Mouse (Mus musculus) heart, embryonic 10.5 days (tissue): ENCODE data around the gene Epn2. TPM values are rescaled to one million over a fixed set of nuclear protein-coding genes. Genes with fewer than 3 reads are reported as not detected.
A peak's percentile ranks its signal among the peaks of the same experiment; 100 is the strongest.

ENCODE experiments used
- DNase-seq: peaks from one replicate; pipeline ENCODE4 v3.0.0-alpha.2; 2017; ENCODE audit warnings: low spot score
- H3K27ac ChIP-seq: fragments of 300-500 bp; sonication (generic); 2 replicates; pipeline ENCODE4 v1.5.1; 2016; ENCODE audit warnings: mild to moderate bottlenecking
- H3K27me3 ChIP-seq: fragments of 300-500 bp; sonication (generic); 2 replicates; pipeline ENCODE4 v1.6.1; 2016; ENCODE audit warnings: mild to moderate bottlenecking; ENCODE audit not compliant: poor library complexity, insufficient read depth, severe bottlenecking
- H3K36me3 ChIP-seq: fragments of 300-500 bp; sonication (generic); 2 replicates; pipeline ENCODE4 v1.6.1; 2016; ENCODE audit warnings: mild to moderate bottlenecking, moderate library complexity
- H3K4me1 ChIP-seq: fragments of 300-500 bp; sonication (generic); 2 replicates; pipeline ENCODE4 v1.6.1; 2016; ENCODE audit warnings: mild to moderate bottlenecking
- H3K4me3 ChIP-seq: fragments of 300-500 bp; sonication (generic); 2 replicates; pipeline ENCODE4 v1.5.1; 2016; ENCODE audit warnings: mild to moderate bottlenecking, moderate library complexity
- H3K9me3 ChIP-seq: fragments of 300-500 bp; sonication (generic); 2 replicates; pipeline ENCODE4 v1.6.1; 2016; ENCODE audit warnings: mild to moderate bottlenecking, moderate library complexity
- WGBS: fragments of 180-500 bp; shearing (Covaris S2); methylation state at CpG from one replicate; pipeline ENCODE4 v1.1.7; 2016; 5-methylcytosine and 5-hydroxymethylcytosine counted together
- polyA plus RNA-seq: library from polyadenylated mRNA; unstranded; fragments of >200 nt; fragmentation: Nextera tagmentation; extraction: Ambion mirVana; gene quantifications from 2 replicates; pipeline ENCODE4 v1.2.1, GENCODE M21; 2016

Gene Epn2
- polyA plus RNA-seq, 1 experiment from 2014 or later: 22.9 TPM

DNA sequence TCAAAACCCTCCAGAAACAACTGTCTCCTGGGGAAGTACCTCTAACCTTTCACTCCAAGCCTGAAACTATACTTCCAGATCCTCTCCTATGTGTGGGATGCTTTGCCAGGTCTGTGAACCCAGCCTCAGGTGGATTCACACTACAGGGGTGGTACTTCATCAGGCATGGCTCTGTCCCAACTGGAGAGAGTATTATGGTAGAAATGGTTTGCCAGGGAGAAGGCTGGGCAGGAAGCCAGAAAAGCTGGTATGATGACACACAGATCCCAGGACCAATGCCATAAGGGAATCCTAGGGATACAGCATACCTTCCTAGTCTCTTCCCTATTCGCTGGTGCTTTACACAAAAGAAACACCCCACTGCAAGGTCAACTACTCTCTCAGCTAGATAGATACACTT lies 52.6 kb downstream of the Epn2 start:
- Histone ChIP-seq H3K4me1 (peaks cover 7% of the 10 kb centered on the region; the same call in 1 of the 2 replicates), H3K4me3 (no peak overlapping the region), H3K9me3 (no peaks in the 10 kb centered on the region), H3K27ac (no peak overlapping the region), H3K27me3 (no peaks in the 10 kb centered on the region), H3K36me3 (peaks cover 34% of the 10 kb centered on the region; the same call in 1 of the 2 replicates)
- no peak for DNase-seq
- 93% methylated on average over 1 of the region's 1 CpGs for WGBS

DNA sequence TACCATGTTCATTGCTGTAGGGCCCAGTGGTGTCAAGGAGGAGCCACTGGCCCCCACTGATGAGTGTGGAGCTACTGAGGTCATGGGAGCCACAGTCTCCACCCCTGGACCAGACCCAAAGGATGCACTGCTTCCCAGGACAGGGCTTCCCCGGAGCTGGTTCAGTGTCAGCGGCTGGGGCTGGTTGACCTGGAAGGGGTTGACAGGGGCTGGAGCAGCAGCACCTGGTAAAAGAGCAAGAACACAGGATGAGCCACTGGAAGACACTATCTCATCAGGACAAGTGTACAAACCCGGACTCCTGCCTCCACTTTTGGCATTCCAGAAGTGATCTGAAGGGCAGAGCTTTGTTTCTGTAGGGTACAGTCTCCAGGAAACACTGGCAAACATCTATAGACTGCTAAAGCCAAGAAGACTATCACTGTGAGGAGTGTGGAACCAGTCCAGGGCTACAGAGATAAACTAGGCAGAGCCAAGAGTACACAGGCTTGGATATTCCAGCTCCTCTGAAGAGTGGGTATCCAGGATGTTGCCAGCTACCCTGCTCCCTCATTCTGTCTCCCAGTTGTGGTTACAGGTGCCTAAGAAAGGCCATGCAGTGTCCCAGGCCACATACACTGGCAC lies 59.9 kb downstream of the Epn2 start:
- DNase-seq: no peak
- peak overlapping the region; percentile 49 for H3K27ac ChIP-seq
- H3K27me3 ChIP-seq: no peaks in the 10 kb centered on the region
- H3K4me1 ChIP-seq: peaks cover 30% of the 10 kb centered on the region
- 81% methylated on average over 3 of the region's 3 CpGs for WGBS
- H3K9me3 ChIP-seq: no peaks in the 10 kb centered on the region
- H3K4me3 ChIP-seq: no peak overlapping the region
- peaks cover 63% of the 10 kb centered on the region for H3K36me3 ChIP-seq

DNA sequence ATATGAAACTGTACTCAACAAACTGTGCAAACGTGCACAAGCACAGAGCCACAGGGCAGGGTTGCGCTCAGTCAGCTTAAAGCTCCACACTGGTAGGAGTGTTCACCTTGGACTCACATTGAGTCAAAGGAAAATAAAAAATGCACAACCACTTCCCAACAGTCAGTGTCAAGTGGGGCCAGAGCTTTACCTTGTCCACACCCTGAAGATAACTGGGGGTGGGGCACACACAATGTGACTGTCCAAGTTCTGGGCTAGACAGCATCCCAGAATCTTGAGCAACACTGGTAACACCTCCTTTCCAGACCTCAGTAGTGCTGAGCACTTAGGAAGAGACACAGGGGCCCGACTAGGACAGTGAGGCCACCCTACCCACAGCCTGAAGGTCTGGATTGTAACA lies 60.6 kb downstream of the Epn2 start:
- no peaks in the 10 kb centered on the region for H3K9me3 ChIP-seq
- peak overlapping the region; percentile 49; the same call in 1 of the 2 replicates for H3K27ac ChIP-seq
- H3K4me1 ChIP-seq: peaks cover 30% of the 10 kb centered on the region
- H3K27me3 ChIP-seq: no peaks in the 10 kb centered on the region
- no peak overlapping the region for H3K4me3 ChIP-seq
- DNase-seq: no peak
- 65% methylated on average over 3 of the region's 3 CpGs for WGBS
- H3K36me3 ChIP-seq: peaks cover 63% of the 10 kb centered on the region

DNA sequence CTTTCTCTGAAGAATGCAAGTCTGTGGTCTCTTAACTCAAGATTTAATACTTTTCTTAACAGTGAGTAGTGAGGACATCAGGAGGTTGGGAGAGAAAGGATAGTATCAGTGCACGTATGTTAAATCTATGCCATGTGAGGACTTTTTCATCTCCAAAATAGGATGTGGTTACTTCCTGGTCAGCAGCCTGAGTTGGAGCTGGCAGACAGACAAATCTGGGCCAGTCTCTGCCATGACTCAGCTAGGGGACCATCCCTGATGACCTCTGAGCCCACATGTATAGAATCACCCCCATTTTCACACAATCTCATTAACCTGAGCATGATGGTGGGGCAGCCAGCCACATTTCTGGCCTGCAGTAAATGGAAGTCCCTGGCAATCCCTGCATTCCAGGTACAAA lies 61.5 kb downstream of the Epn2 start:
- Histone ChIP-seq H3K4me3 (no peak overlapping the region), H3K9me3 (no peaks in the 10 kb centered on the region), H3K4me1 (peaks cover 30% of the 10 kb centered on the region), H3K27ac (no peak overlapping the region), H3K36me3 (peaks cover 67% of the 10 kb centered on the region), H3K27me3 (no peaks in the 10 kb centered on the region)
- 80% methylated on average over 1 of the region's 1 CpGs for WGBS
- DNase-seq: no peak

DNA sequence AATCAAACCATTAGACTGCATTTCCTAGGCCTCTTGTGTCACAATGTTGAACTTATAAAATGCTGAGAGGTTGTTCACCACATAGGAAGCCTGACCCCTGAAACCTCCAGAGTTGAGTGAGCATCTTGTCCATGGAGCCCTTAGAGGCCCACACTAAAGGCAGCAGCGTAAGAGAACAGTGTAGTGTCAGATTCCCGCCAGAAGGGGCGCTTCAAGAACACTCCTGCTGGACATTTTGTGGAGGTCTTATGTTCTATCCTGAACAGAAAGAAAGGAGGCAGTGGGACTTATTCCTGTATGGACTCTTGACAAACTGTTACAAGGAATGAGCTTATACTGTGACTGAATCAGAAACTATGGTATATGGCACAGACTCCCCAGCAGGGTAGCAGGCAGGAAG lies 64.5 kb downstream of the Epn2 start:
- Histone ChIP-seq H3K27me3 (no peaks in the 10 kb centered on the region), H3K36me3 (peaks cover 50% of the 10 kb centered on the region), H3K27ac (no peak overlapping the region), H3K9me3 (no peaks in the 10 kb centered on the region), H3K4me3 (no peak overlapping the region), H3K4me1 (peaks cover 29% of the 10 kb centered on the region)
- DNase-seq: no peak
- WGBS: 34% methylated on average over 3 of the region's 3 CpGs

DNA sequence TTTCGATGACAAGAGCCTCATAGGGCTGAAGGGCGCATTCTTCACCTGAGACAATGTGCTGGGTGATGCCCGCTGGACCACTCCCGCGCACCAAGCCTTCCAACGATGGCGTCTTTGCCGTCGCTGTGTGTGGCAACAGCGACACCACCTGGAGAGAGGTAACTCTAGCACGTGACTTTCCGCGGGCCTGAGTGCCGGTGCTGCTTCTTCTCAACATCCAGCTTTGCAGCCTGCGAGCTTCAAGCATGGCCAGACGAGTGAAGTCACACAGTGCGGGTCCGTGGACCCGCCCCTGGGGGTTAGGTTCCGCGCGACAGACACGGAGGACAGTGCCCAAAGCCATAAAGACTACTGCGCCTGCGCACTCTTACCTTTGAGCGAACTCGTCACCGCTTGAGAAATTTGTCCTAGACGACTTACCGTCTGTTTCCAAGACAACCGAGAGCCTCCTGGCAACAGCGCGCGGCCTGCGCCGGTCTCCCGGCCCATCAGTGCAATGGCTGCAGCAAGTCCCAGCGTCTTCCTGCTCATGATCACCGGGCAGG lies 74.7 kb downstream of the Epn2 start, which contains the start of gene B9d1:
Gene B9d1 (plus strand): TSS at position 432 of the 545 bp plus-strand sequence.
- no peaks in the 10 kb centered on the region for H3K9me3 ChIP-seq
- peaks cover 9% of the 10 kb centered on the region; the same call in 1 of the 2 replicates for H3K4me1 ChIP-seq
- peak within 1 kb of the TSS; percentile 70 for H3K4me3 ChIP-seq
- under 1% methylated on average over 39 of the region's 39 CpGs for WGBS
- peak within 1 kb of the TSS; percentile 94 for H3K27ac ChIP-seq
- no peaks in the 10 kb centered on the region for H3K27me3 ChIP-seq
- H3K36me3 ChIP-seq: 0 out of 2 replicates have a peak, but pooled peaks cover 5% of the 10 kb centered on the region
- DNase-seq: peak; percentile 96

DNA sequence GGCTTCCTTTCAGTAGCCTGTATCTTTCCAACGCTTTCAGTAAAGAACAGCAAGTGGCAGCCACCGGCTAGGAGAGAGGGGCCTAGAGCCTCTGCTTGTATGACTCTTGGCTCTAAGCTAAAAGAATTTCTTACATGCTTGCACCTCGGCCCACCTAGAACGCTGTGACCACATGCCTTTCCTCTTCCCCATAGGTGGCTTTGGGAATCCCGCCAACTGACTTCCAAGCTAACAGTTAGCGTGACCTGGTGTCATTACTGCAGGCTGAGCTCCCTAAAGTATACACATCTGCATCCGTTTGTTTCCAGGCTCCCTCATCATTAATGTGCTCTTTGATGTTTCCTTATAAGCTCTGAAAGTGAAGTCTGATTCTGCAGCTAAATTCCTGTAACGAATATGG lies 75.6 kb downstream of the Epn2 start:
- no peak overlapping the region for H3K27ac ChIP-seq
- no peak for DNase-seq

DNA sequence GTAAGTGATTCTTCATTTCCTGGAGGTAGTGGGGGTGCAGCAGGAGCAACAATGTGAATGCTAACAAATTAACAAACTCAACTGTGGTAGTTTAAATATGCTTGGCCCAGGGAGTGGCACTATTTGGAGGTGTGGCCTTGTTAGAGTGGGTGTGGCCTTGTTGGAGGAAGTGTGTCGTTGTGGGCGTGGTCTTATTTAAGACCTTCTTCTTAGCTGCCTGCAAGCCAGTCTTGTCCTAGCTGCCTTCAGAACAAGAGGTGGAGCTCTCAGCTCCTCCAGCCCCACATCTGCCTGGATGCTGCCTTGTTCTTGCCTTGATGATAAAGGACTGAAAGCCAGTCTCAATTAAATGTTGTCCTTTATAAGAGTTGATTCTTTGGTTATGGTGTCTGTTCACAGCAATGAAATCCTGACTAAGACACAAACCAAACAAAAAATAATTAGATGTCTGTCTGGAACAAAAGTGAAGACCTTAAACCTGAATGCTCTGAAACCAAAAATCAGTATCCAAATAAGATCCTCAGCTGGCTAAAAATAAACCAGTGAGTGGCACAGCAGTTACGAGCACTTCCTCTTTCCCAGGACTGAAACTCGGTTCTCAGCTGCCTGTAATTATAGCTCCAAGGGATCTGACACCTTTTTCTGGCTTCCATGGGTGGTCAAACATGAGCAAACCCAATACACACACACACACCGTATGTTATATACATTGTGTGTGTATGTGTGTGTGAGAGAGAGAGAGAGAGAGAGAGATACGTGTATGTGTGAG lies 80.6 kb downstream of the Epn2 start:
- H3K27ac ChIP-seq: peak overlapping the region; percentile 49; the same call in 1 of the 2 replicates
- WGBS: 62% methylated on average over 6 of the region's 6 CpGs

More for the DNA sequence above, 75.6 kb downstream of the Epn2 start:
- no peaks in the 10 kb centered on the region for H3K27me3 ChIP-seq
- no peaks in the 10 kb centered on the region for H3K9me3 ChIP-seq
- 77% methylated on average over 8 of the region's 8 CpGs for WGBS
- H3K36me3 ChIP-seq: no peaks in the 10 kb centered on the region
- H3K4me1 ChIP-seq: peaks cover 17% of the 10 kb centered on the region
- H3K4me3 ChIP-seq: no peak overlapping the region

DNA sequence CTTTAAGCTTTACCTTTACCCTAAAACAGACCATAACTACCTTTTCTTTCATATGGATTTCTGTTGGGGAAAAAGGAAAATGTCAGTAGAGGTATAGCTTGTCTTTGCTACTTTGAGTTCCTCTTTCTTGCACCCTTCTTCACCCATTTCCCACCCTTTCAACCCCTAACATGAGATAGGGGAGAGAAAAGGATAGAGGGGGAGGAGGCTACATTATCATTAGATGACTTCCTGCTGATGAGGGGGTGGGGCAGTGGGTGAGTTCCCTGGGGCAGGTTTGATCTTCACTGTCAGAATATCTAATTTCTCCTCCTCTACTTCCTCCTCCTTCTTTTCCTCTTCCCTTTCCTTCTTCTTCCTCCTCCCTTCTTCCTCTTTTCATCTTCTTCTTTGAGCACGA lies 82.0 kb downstream of the Epn2 start:
- no peaks in the 10 kb centered on the region for H3K27me3 ChIP-seq
- peaks cover 22% of the 10 kb centered on the region for H3K4me1 ChIP-seq
- 0 out of 2 replicates have a peak, but pooled peaks cover 5% of the 10 kb centered on the region for H3K36me3 ChIP-seq
- WGBS: 83% methylated on average over 1 of the region's 1 CpGs
- H3K4me3 ChIP-seq: no peak overlapping the region
- H3K27ac ChIP-seq: no peak overlapping the region
- H3K9me3 ChIP-seq: no peaks in the 10 kb centered on the region
- DNase-seq: no peak

More for the DNA sequence above, 80.6 kb downstream of the Epn2 start:
- H3K27me3 ChIP-seq: no peaks in the 10 kb centered on the region
- H3K4me1 ChIP-seq: peaks cover 12% of the 10 kb centered on the region
- DNase-seq: no peak
- H3K9me3 ChIP-seq: no peaks in the 10 kb centered on the region
- no peaks in the 10 kb centered on the region for H3K36me3 ChIP-seq
- no peak overlapping the region for H3K4me3 ChIP-seq

DNA sequence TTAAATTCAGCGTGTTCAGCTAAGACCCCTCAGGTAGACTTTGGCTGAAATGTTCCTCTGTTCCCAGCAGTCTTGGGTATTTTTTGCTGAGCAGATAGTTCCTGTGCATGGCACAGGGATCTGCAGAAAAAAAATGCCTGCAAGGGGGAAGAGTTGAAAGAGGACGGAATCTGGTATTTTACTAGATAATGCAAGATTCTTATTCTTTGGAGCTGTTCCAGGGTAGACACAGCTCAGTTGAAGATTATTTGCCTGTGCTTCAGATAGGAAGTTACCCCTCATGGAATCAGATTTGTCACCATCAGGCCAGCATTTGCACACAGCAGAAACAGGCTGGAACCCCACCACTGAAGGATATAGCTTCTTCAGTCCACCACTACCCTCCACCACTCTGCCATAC lies 84.0 kb downstream of the Epn2 start:
- Histone ChIP-seq H3K27me3 (no peaks in the 10 kb centered on the region), H3K4me3 (no peak overlapping the region), H3K27ac (0 out of 2 replicates have a peak overlapping the region, but pooled peaks have one; percentile 93), H3K9me3 (no peaks in the 10 kb centered on the region), H3K4me1 (peaks cover 29% of the 10 kb centered on the region), H3K36me3 (peaks cover 24% of the 10 kb centered on the region)
- WGBS: 83% methylated on average over 2 of the region's 2 CpGs
- DNase-seq: no peak

DNA sequence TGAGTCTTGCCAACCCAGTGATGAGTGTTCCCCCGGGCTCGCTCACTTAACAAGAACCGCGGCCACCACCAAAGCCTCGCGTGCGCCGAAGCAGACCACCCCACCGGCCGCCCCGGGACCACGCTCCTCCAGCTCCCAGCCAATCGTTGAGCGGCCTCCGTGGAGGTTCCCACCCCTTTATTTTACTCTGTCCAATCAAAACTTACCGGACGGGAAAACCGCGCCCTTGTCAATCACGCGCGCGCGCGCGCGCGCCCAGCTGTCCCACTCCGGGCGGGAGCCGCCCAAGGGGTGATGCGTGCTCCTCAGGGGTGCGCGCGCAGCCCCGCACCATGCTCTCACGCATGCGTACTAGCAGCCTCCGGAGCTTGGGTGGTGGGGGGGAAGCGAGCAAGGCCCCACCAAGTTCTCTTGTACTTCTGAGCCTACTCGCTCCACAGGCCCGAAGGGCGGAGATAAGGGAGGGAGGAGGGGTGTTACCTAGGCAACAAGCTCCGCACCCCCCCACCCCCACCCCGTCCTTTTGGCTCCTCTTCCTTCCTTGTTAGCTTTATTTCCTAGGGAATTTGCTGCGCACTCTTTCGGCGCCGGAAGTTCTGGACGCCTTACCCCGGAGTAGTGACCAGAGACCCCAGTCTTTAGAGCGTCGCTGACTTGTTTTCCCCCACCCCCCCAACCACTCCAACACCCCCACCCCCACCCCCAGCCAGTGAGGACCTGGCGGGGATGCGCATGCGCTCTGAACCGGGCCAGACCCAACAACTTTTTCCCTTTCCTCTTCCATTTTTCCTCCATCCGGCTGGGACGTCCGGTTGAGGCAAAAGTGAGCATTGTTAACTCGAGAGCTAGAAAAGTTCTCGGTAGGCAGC lies 85.1 kb downstream of the Epn2 start, which contains the start of gene Mapk7:
Gene Mapk7 (minus strand): TSS at position 278 of the 869 bp plus-strand sequence.
- H3K27me3 ChIP-seq: no peaks in the 10 kb centered on the region
- H3K4me1 ChIP-seq: peaks cover 34% of the 10 kb centered on the region
- H3K9me3 ChIP-seq: no peaks in the 10 kb centered on the region
- peak within 1 kb of the TSS; percentile 83 for H3K4me3 ChIP-seq
- under 1% methylated on average over 62 of the region's 62 CpGs for WGBS
- H3K27ac ChIP-seq: peak within 1 kb of the TSS; percentile 93
- peaks cover 35% of the 10 kb centered on the region for H3K36me3 ChIP-seq
- peak; percentile 99 for DNase-seq

DNA sequence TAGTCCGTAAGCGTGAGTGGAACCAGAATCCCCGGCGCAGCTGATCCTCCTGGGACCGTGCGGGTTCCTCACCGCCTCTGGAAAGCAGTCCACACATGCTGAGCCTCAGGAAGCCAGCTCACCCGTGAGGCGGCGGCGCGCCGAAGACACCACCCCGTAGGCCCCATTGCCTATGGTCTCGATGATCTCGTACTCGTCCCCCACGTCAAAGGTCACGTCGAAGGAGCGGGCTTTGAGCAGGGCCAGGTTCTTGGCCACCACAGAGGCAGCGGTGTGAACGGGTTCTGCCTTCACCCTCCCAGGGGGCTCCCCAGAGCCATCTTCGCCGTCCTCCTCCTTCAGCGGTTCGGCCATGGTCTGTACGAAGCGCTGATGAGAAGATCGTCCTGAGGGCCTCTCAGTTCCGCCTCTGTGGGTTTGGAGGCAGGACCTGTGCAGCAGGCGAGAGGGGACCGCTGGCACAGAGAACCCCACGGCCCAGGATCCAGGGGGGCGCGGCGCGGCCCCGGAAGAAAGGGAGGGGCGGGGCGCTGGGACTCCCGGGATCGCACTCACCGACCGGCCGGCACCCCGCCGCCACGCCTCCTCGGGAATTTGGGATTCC lies 85.9 kb downstream of the Epn2 start:
- H3K9me3 ChIP-seq: no peaks in the 10 kb centered on the region
- H3K27me3 ChIP-seq: no peaks in the 10 kb centered on the region
- peak overlapping the region; percentile 83 for H3K4me3 ChIP-seq
- DNase-seq: no peak
- under 1% methylated on average over 50 of the region's 50 CpGs for WGBS
- peaks cover 43% of the 10 kb centered on the region for H3K36me3 ChIP-seq
- H3K4me1 ChIP-seq: peaks cover 28% of the 10 kb centered on the region
- H3K27ac ChIP-seq: peak overlapping the region; percentile 93
